Mouse (Mus musculus) liver, adult 2 months (tissue): ENCODE data around the gene Ireb2.

Source experiments
- CTCF ChIP-seq: fragments of 200-500 bp; IDR thresholded peaks from 2 replicates; pipeline ENCODE4 v1.5.1; 2011; ENCODE audit warnings: low read depth, low read length, control low read depth
- POLR2A ChIP-seq: fragments of 200-500 bp; IDR thresholded peaks from 2 replicates; pipeline ENCODE4 v1.6.1; 2011; ENCODE audit warnings: low read length, control low read depth; ENCODE audit not compliant: insufficient read depth; ENCODE audit errors: extremely low read depth

DNA sequence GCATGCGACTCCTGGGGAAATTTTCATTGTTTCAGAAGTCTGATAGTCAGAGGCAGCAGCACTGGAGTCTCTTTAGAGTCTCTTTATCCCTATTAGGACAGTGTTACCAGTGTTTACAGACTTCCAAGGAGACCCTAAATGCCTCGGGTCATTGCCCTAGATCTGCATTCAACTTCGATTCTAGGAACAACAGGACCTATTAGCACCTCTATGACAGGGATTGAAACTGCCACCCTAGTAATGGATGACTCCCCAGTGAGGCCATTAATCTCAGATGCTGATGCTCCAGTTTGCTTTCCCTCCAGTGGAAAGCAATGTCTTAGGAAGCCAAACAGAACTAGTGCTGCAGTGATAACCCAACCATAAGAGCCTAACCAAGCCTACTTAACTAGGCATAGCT, 6.1 kb upstream of the Ireb2 start:
- TF ChIP-seq CTCF, result no peak
- no peak for TF ChIP-seq POLR2A
